9 mouse cellular contexts compared by ENCODE assay signal in the genomic region with DNA sequence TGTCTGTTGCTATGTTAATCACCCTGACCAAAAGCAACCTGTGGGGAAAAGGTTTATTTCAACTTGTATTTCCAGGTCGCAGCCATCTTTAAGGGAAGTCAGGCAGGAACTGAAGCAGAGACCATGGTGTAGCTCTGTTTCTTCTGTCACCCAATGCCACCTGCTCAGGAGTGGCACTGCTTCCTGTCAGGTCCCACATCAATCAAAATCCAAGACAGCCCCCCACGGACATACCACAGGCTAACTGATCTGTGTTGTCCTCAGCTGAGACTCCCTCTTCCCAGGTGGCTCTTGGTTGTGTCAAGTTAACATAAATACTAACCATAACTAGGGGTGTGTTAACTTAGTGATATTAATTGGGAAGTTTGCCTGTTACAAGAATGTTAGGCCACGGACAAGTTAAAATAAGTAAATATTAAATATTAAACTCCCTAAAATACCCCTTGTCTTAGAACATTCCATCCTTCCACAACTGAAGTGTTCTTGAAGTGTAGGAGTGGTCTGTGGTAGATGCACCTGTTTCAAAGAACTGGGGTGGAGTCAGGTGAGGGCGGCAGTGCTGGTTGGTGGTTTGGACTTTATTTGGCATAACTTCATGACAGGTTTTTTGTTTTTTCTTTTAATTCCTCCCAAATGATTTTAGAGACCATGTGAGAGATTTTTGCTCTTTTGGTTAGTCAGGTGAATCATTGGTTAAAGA. TPM values are rescaled to one million over a fixed set of nuclear protein-coding genes. Genes with fewer than 3 reads are reported as not detected.
DNase-seq lines count a peak whose midpoint lies in the region; ATAC-seq and TF ChIP-seq lines count a peak whose summit lies in the region.
"Had no signal": no experiment of that assay in that cellular context is flagged by ENCODE, and none has a peak within 500 bp of the region (broad histone marks: within the 10 kb centered on the region; RNA-seq: fewer than 3 reads in every experiment).

No protein-coding gene starts in this region.

- no peaks in the 10 kb centered on the region for H3K9me3 ChIP-seq in heart, embryonic 15.5 days (replicated peaks)
- no peaks in the 10 kb centered on the region for H3K9me3 ChIP-seq in CH12.LX (replicated peaks; ENCODE audit: low read length)
- no peaks in the 10 kb centered on the region for H3K9me3 ChIP-seq in hindbrain, embryonic 13.5 days
- H3K9me3 ChIP-seq in midbrain, embryonic 13.5 days, result no peaks in the 10 kb centered on the region

- H3K27me3 ChIP-seq in heart, embryonic 15.5 days, result peaks cover 4% of the 10 kb centered on the region; the same call in 1 of the 2 replicates
- no peaks in the 10 kb centered on the region for H3K27me3 ChIP-seq in CH12.LX (replicated peaks)
- peaks cover 8% of the 10 kb centered on the region for H3K27me3 ChIP-seq in hindbrain, embryonic 13.5 days
- peaks cover 16% of the 10 kb centered on the region for H3K27me3 ChIP-seq in midbrain, embryonic 13.5 days

- intact Hi-C loops in left cerebral cortex, adult 2 months (cut with DNase I), result loop anchor here (5.0 kb wide), 2 partner anchors 58 to 103 kb away; a partner anchor contains a TSS

- H3K4me1 ChIP-seq in heart, embryonic 15.5 days (replicated peaks), result peaks cover 14% of the 10 kb centered on the region
- H3K4me1 ChIP-seq in CH12.LX (ENCODE audit: control insufficient read depth in 1 of 2, insufficient read depth in 2 of 2), result peaks cover 5 to 37% of the 10 kb centered on the region in 2 experiments
- peaks cover 27% of the 10 kb centered on the region for H3K4me1 ChIP-seq in hindbrain, embryonic 13.5 days (replicated peaks)
- H3K4me1 ChIP-seq in midbrain, embryonic 13.5 days (replicated peaks), result peaks cover 21% of the 10 kb centered on the region

- no peak for TF ChIP-seq CTCF in CH12.LX (conservative IDR thresholded peaks at IDR 0.05 in 1 of 2, IDR thresholded peaks at IDR 0.05 in 1 of 2; ENCODE audit: low read depth in 2 of 2, low read length in 2 of 2)
- no peak for TF ChIP-seq CTCF in left cerebral cortex, adult 2 months (IDR thresholded peaks at IDR 0.05)

- H3K9ac ChIP-seq in heart, embryonic 15.5 days, result no peak overlapping the region
- H3K9ac ChIP-seq in CH12.LX (ENCODE audit: insufficient read depth, low read depth), result peak overlapping the region; percentile 83; the same call in 1 of the 2 replicates
- H3K9ac ChIP-seq in hindbrain, embryonic 13.5 days, result no peak overlapping the region
- H3K9ac ChIP-seq in midbrain, embryonic 13.5 days (replicated peaks), result no peak overlapping the region

- no peak for TF ChIP-seq RAD21 in CH12.LX (IDR thresholded peaks at IDR 0.05; ENCODE audit: low read depth, low read length)

- TF ChIP-seq POLR2A in CH12.LX (IDR thresholded peaks at IDR 0.05; ENCODE audit: low read depth, low read length), result no peak

- no peak for ATAC-seq in heart, embryonic 15.5 days (replicated peaks; ENCODE audit: insufficient number of reproducible peaks, insufficient read depth, low FRiP score, low read depth)
- no peak for ATAC-seq in hindbrain, embryonic 13.5 days (ENCODE audit: low FRiP score)
- ATAC-seq in midbrain, embryonic 13.5 days, result no peak
- no peak for ATAC-seq in megakaryocyte progenitor cell, adult 5-6 weeks (replicated peaks; ENCODE audit: poor library complexity)

- 78% methylated on average over 4 of the region's 4 CpGs for WGBS in heart, embryonic 15.5 days
- 87% methylated on average over 4 of the region's 4 CpGs for WGBS in hindbrain, embryonic 13.5 days
- WGBS in midbrain, embryonic 13.5 days, result 93% methylated on average over 4 of the region's 4 CpGs

- TF ChIP-seq EP300 in CH12.LX (IDR thresholded peaks at IDR 0.05; ENCODE audit: low read length), result no peak

- H3K79me2 ChIP-seq in CH12.LX (replicated peaks; ENCODE audit: control insufficient read depth, extremely low read depth, insufficient read depth, poor library complexity, severe bottlenecking), result peaks cover 30% of the 10 kb centered on the region

- dilution Hi-C loops in CH12.LX (cut with MboI; ENCODE audit: extremely low pct_ligation_motif_present, extremely low pct_unique_long_range_greater_than_20kb, low sequenced_read_pairs), result no loop called here

- no peak overlapping the region for H3K27ac ChIP-seq in heart, embryonic 15.5 days
- H3K27ac ChIP-seq in CH12.LX (ENCODE audit: insufficient read depth, low read depth), result no peak overlapping the region
- H3K27ac ChIP-seq in hindbrain, embryonic 13.5 days, result no peak overlapping the region
- no peak overlapping the region for H3K27ac ChIP-seq in midbrain, embryonic 13.5 days
- no peak overlapping the region for H3K27ac ChIP-seq in left cerebral cortex, adult 2 months

- no peak for DNase-seq in heart, postnatal 4 days
- no peak for DNase-seq in CH12.LX (ENCODE audit: extremely low read depth)
- DNase-seq in left cerebral cortex, adult 2 months (ENCODE audit: extremely low spot score in 1 of 2, low spot score in 2 of 2), result no peak
- DNase-seq in ovary, adult 18-20 months (ENCODE audit: low spot score), result no peak
- DNase-seq: right cerebral cortex, postnatal 14 days had no signal

- in situ Hi-C loops in CH12.LX (cut with MboI; ENCODE audit: low pct_ligation_motif_present, low pct_unique_long_range_greater_than_20kb, low sequenced_read_pairs), result no loop called here

- H3K4me2 ChIP-seq in heart, embryonic 15.5 days, result 0 out of 2 replicates have a peak overlapping the region, but pooled peaks have one; percentile 75
- peak overlapping the region; percentile 54; the same call in 1 of the 2 replicates for H3K4me2 ChIP-seq in CH12.LX (ENCODE audit: insufficient read depth, low read depth, poor library complexity, severe bottlenecking)
- H3K4me2 ChIP-seq in hindbrain, embryonic 13.5 days, result peak overlapping the region; percentile 69
- H3K4me2 ChIP-seq in midbrain, embryonic 13.5 days (replicated peaks), result peak overlapping the region; percentile 75

- peak overlapping the region; percentile 70 for H3K4me3 ChIP-seq in heart, embryonic 15.5 days
- H3K4me3 ChIP-seq in CH12.LX (replicated peaks in 1 of 3; ENCODE audit: low read depth in 2 of 3, low read length in 2 of 3, poor library complexity in 1 of 3), result peak overlapping the region in 2 of 3 experiments; percentile 84 to 97
- peak overlapping the region; percentile 83; the same call in 1 of the 2 replicates for H3K4me3 ChIP-seq in hindbrain, embryonic 13.5 days
- peak overlapping the region; percentile 85 for H3K4me3 ChIP-seq in midbrain, embryonic 13.5 days (replicated peaks)
- no peak overlapping the region for H3K4me3 ChIP-seq in left cerebral cortex, adult 2 months

- peaks cover 6% of the 10 kb centered on the region; the same call in 1 of the 2 replicates for H3K36me3 ChIP-seq in heart, embryonic 15.5 days
- peaks cover 18 to 43% of the 10 kb centered on the region in 2 experiments for H3K36me3 ChIP-seq in CH12.LX (replicated peaks in 1 of 2; ENCODE audit: control insufficient read depth in 1 of 2, insufficient read depth in 1 of 2, low read length in 1 of 2)
- H3K36me3 ChIP-seq in hindbrain, embryonic 13.5 days, result peaks cover 23% of the 10 kb centered on the region
- peaks cover 20% of the 10 kb centered on the region for H3K36me3 ChIP-seq in midbrain, embryonic 13.5 days

RNA-seq across cellular contexts. Expression of a gene that starts 1.6 kb away (rescaled TPM):
- polyA plus RNA-seq in heart, embryonic 15.5 days (2015; fragmentation: Nextera tagmentation; extraction: Ambion mirVana), result 70.0 and 94.5 TPM in 2 replicates
- 10 to 100 TPM; 37.1 to 39.1 TPM for total RNA-seq in heart, postnatal 4 days (2021)
- total RNA-seq in CH12.LX (2012; rRNA removed) (57.1 and 59.8 TPM in 2 replicates), CH12.LX (2014; rRNA removed) (39.7 and 40.4 TPM in 2 replicates)
- polyA plus RNA-seq in CH12.LX (2012; ENCODE audit: insufficient read length, low read depth), result 50.1 and 52.8 TPM in 2 replicates
- polyA plus RNA-seq in hindbrain, embryonic 13.5 days (2015; fragmentation: Nextera tagmentation; extraction: Ambion mirVana), result 153 and 161 TPM in 2 replicates
- 151 and 158 TPM in 2 replicates for polyA plus RNA-seq in midbrain, embryonic 13.5 days (2015; fragmentation: Nextera tagmentation; extraction: Ambion mirVana)
- total RNA-seq in left cerebral cortex, adult 2 months (2021), result 10 to 100 TPM; 52.8 to 54.6 TPM
- 59.8 and 65.7 TPM in 2 replicates for total RNA-seq in megakaryocyte progenitor cell, adult 5-6 weeks (2015)
- total RNA-seq in megakaryocyte progenitor cell, adult 5-6 weeks (2017), result 70.6 and 72.5 TPM in 2 replicates

RNA-seq across cellular contexts. Expression of a gene that starts 20.4 kb away (rescaled TPM):
- polyA plus RNA-seq in heart, embryonic 15.5 days (2015; fragmentation: Nextera tagmentation; extraction: Ambion mirVana), result 36.1 and 37.2 TPM in 2 replicates
- 10 to 100 TPM; 31.3 to 33.6 TPM for total RNA-seq in heart, postnatal 4 days (2021)
- total RNA-seq in CH12.LX (2012; rRNA removed) (18.2 and 23.2 TPM in 2 replicates), CH12.LX (2014; rRNA removed) (19.0 and 22.8 TPM in 2 replicates)
- polyA plus RNA-seq in CH12.LX (2012; ENCODE audit: insufficient read length, low read depth), result 12.8 and 17.2 TPM in 2 replicates
- 1.1 and 1.8 TPM in 2 replicates for polyA plus RNA-seq in hindbrain, embryonic 13.5 days (2015; fragmentation: Nextera tagmentation; extraction: Ambion mirVana)
- 0.28 and 0.36 TPM in 2 replicates for polyA plus RNA-seq in midbrain, embryonic 13.5 days (2015; fragmentation: Nextera tagmentation; extraction: Ambion mirVana)
- total RNA-seq in left cerebral cortex, adult 2 months (2021), result under 1 TPM in 1 of 2 experiments, not detected in 1; 0.25 TPM
- total RNA-seq in megakaryocyte progenitor cell, adult 5-6 weeks (2015), result 1.3 and 2.2 TPM in 2 replicates
- 3.7 and 5.2 TPM in 2 replicates for total RNA-seq in megakaryocyte progenitor cell, adult 5-6 weeks (2017)

RNA-seq across cellular contexts. Expression of a gene that starts 51.6 kb away (rescaled TPM):
- 26.2 and 30.9 TPM in 2 replicates for polyA plus RNA-seq in heart, embryonic 15.5 days (2015; fragmentation: Nextera tagmentation; extraction: Ambion mirVana)
- 10 to 100 TPM; 31.9 to 36.3 TPM for total RNA-seq in heart, postnatal 4 days (2021)
- 67.1 and 67.4 TPM in 2 replicates for total RNA-seq in CH12.LX (2012; rRNA removed)
- total RNA-seq in CH12.LX (2014; rRNA removed), result 45.6 and 48.5 TPM in 2 replicates
- 45.7 and 46.4 TPM in 2 replicates for polyA plus RNA-seq in CH12.LX (2012; ENCODE audit: insufficient read length, low read depth)
- polyA plus RNA-seq in hindbrain, embryonic 13.5 days (2015; fragmentation: Nextera tagmentation; extraction: Ambion mirVana), result 22.6 and 23.8 TPM in 2 replicates
- polyA plus RNA-seq in midbrain, embryonic 13.5 days (2015; fragmentation: Nextera tagmentation; extraction: Ambion mirVana), result 21.0 and 23.8 TPM in 2 replicates
- total RNA-seq in left cerebral cortex, adult 2 months (2021), result 10 to 100 TPM; 20.5 to 22.4 TPM
- 27.6 and 32.8 TPM in 2 replicates for total RNA-seq in megakaryocyte progenitor cell, adult 5-6 weeks (2015)
- 39.6 and 41.2 TPM in 2 replicates for total RNA-seq in megakaryocyte progenitor cell, adult 5-6 weeks (2017)

RNA-seq across cellular contexts. Expression of a gene that starts 56.4 kb away (rescaled TPM):
- polyA plus RNA-seq in heart, embryonic 15.5 days (2015; fragmentation: Nextera tagmentation; extraction: Ambion mirVana), result 28.3 and 31.6 TPM in 2 replicates
- total RNA-seq in heart, postnatal 4 days (2021), result 10 to 100 TPM; 34.7 to 38.1 TPM
- total RNA-seq in CH12.LX (2012; rRNA removed), result 25.0 and 30.9 TPM in 2 replicates
- total RNA-seq in CH12.LX (2014; rRNA removed), result 33.1 and 33.8 TPM in 2 replicates
- 47.8 and 65.3 TPM in 2 replicates for polyA plus RNA-seq in CH12.LX (2012; ENCODE audit: insufficient read length, low read depth)
- polyA plus RNA-seq in hindbrain, embryonic 13.5 days (2015; fragmentation: Nextera tagmentation; extraction: Ambion mirVana), result 40.7 and 44.7 TPM in 2 replicates
- polyA plus RNA-seq in midbrain, embryonic 13.5 days (2015; fragmentation: Nextera tagmentation; extraction: Ambion mirVana), result 46.1 and 46.7 TPM in 2 replicates
- 10 to 100 TPM; 51.5 to 66.0 TPM for total RNA-seq in left cerebral cortex, adult 2 months (2021)
- 30.3 and 31.5 TPM in 2 replicates for total RNA-seq in megakaryocyte progenitor cell, adult 5-6 weeks (2015)
- 41.7 and 52.5 TPM in 2 replicates for total RNA-seq in megakaryocyte progenitor cell, adult 5-6 weeks (2017)
